ENCODE assay signal across 8 mouse cellular contexts in the genomic region with DNA sequence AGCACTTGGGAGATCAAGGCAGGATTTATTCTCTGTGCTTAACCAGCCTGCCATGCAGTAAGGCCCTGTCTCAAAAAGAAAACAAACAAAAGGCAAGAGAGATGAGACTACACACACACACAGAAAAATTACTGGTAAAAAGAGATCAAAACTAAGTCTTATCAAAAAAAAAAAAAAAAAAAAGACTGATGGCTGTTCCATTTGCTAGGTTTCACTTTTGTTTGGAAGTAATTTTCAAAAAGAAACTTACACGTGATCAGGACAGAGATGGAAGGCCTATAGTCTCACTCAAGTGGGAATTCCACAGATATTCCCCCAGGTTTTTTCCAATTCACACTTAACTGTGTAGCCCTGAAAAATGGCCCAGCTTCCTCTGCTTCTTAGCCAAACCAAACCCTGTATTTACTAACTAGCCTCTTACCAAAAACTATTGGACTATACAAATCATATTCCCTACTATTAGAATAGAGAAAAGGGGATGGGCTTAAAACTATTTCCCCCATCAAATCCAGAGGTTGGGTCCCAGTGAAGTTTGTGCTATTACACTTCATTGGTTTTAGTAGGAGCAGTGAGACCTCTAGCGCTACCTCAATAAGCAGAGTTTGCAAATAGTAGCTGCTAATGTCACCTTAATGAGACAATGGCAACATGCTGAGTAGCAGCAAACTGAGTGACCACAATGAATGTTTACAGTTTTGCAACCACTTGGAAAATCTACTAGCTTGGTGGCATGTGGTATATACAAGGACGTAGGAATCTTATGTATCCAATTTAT. TPM values are rescaled to one million over a fixed set of nuclear protein-coding genes. Genes with fewer than 3 reads are reported as not detected.
DNase-seq lines count a peak whose midpoint lies in the region; ATAC-seq and TF ChIP-seq lines count a peak whose summit lies in the region.

No protein-coding gene starts in this region.

- H3K4me1 ChIP-seq in liver, adult 2 months (ENCODE audit: control insufficient read depth, insufficient read depth, low read length), result peaks cover 14% of the 10 kb centered on the region
- peaks cover 14% of the 10 kb centered on the region for H3K4me1 ChIP-seq in embryonic facial prominence, embryonic 12.5 days
- peaks cover 25% of the 10 kb centered on the region for H3K4me1 ChIP-seq in midbrain, embryonic 16.5 days (ENCODE audit: control insufficient read depth, insufficient read depth, low read length)

- H3K27ac ChIP-seq in liver, adult 2 months (replicated peaks; ENCODE audit: insufficient read depth, low read depth, low read length), result no peak overlapping the region
- H3K27ac ChIP-seq in embryonic facial prominence, embryonic 12.5 days, result no peak overlapping the region
- peak overlapping the region; percentile 96 for H3K27ac ChIP-seq in midbrain, embryonic 16.5 days (ENCODE audit: low read length)

- TF ChIP-seq POLR2A in liver, adult 2 months (IDR thresholded peaks at IDR 0.05; ENCODE audit: extremely low read depth, insufficient read depth, low read length), result no peak

- H3K36me3 ChIP-seq in liver, adult 2 months (ENCODE audit: control insufficient read depth, insufficient read depth, low read length), result no peaks in the 10 kb centered on the region
- H3K36me3 ChIP-seq in embryonic facial prominence, embryonic 12.5 days, result no peaks in the 10 kb centered on the region
- no peaks in the 10 kb centered on the region for H3K36me3 ChIP-seq in midbrain, embryonic 16.5 days (ENCODE audit: control insufficient read depth, insufficient read depth, low read length)

- DNase-seq in liver, adult 2 months (ENCODE audit: extremely low read depth, low read depth, low spot score), result peak; percentile 67
- no peak for DNase-seq in liver
- peak; percentile 50 for DNase-seq in induced T-regulatory cell, adult 2 months (ENCODE audit: low read depth)
- no peak for DNase-seq in frontal cortex, postnatal 25 days (ENCODE audit: low spot score in 2 of 2)
- DNase-seq in left cerebral cortex, adult 18-20 months (ENCODE audit: low spot score in 2 of 2), result no peak
- no peak for DNase-seq in urinary bladder, postnatal 10 days (ENCODE audit: low spot score)

- H3K9me3 ChIP-seq in embryonic facial prominence, embryonic 12.5 days, result no peaks in the 10 kb centered on the region
- no peaks in the 10 kb centered on the region for H3K9me3 ChIP-seq in midbrain, embryonic 16.5 days (replicated peaks; ENCODE audit: control insufficient read depth, low read length, poor library complexity, severe bottlenecking)

- ATAC-seq in embryonic facial prominence, embryonic 12.5 days (ENCODE audit: insufficient number of reproducible peaks, insufficient read depth, low FRiP score, low TSS enrichment), result no peak
- no peak for ATAC-seq in midbrain, embryonic 16.5 days

- H3K4me3 ChIP-seq in liver, adult 2 months (ENCODE audit: insufficient read depth, low read depth, low read length), result peak overlapping the region; percentile 23; the same call in 1 of the 2 replicates
- H3K4me3 ChIP-seq in embryonic facial prominence, embryonic 12.5 days, result peak overlapping the region; percentile 95
- H3K4me3 ChIP-seq in midbrain, embryonic 16.5 days (ENCODE audit: low read depth, low read length), result peak overlapping the region; percentile 85

- H3K4me2 ChIP-seq in embryonic facial prominence, embryonic 12.5 days (replicated peaks), result peak overlapping the region; percentile 63
- H3K4me2 ChIP-seq in midbrain, embryonic 16.5 days (ENCODE audit: low read length), result peak overlapping the region; percentile 71

- WGBS in liver, adult 2 months, result 6% methylated on average over 3 of the region's 3 CpGs
- WGBS in embryonic facial prominence, embryonic 12.5 days, result 20% methylated on average over 3 of the region's 3 CpGs
- WGBS in midbrain, embryonic 16.5 days, result 9% methylated on average over 3 of the region's 3 CpGs

- H3K9ac ChIP-seq in liver, adult 2 months (ENCODE audit: low read depth, low read length), result no peak overlapping the region
- H3K9ac ChIP-seq in embryonic facial prominence, embryonic 12.5 days, result peak overlapping the region; percentile 96; the same call in 1 of the 2 replicates
- peak overlapping the region; percentile 94 for H3K9ac ChIP-seq in midbrain, embryonic 16.5 days (ENCODE audit: low read depth, low read length)

- TF ChIP-seq CTCF in liver, adult 2 months (IDR thresholded peaks at IDR 0.05; ENCODE audit: low read depth, low read length), result no peak

- H3K27me3 ChIP-seq in liver, adult 2 months (ENCODE audit: control insufficient read depth, insufficient read depth, low read length), result no peaks in the 10 kb centered on the region
- H3K27me3 ChIP-seq in embryonic facial prominence, embryonic 12.5 days, result no peaks in the 10 kb centered on the region
- no peaks in the 10 kb centered on the region for H3K27me3 ChIP-seq in midbrain, embryonic 16.5 days (ENCODE audit: control insufficient read depth, insufficient read depth, low read depth, low read length)

- peaks cover 16% of the 10 kb centered on the region; the same call in 1 of the 2 replicates for H3K79me2 ChIP-seq in liver, adult 2 months (ENCODE audit: control insufficient read depth, insufficient read depth, low read length)

RNA-seq across cellular contexts. Expression of a gene that starts 1.3 kb away (rescaled TPM):
- total RNA-seq in liver, adult 2 months (2014; rRNA removed), result 24.7 and 24.9 TPM in 2 replicates
- 5.1 and 5.7 TPM in 2 replicates for polyA plus RNA-seq in liver, adult 2 months (2012; rRNA removed)
- 69.0 and 71.7 TPM in 2 replicates for polyA plus RNA-seq in embryonic facial prominence, embryonic 12.5 days (2016; fragmentation: Nextera tagmentation; extraction: Ambion mirVana)
- 77.6 and 84.2 TPM in 2 replicates for polyA plus RNA-seq in midbrain, embryonic 16.5 days (2015; fragmentation: Nextera tagmentation; extraction: Ambion mirVana)
- 10 to 100 TPM; 71.2 to 75.3 TPM for total RNA-seq in left cerebral cortex, adult 18-20 months (2021)

Comparison
In these comparisons a context has a peak if more than half of its experiments do, and no peak if none do; other contexts are left out.
1. DNase-seq: peak in liver, adult 2 months (single experiment) and induced T-regulatory cell, adult 2 months (single experiment); none in liver (single experiment), frontal cortex, postnatal 25 days (0 of 2), left cerebral cortex, adult 18-20 months (0 of 2) and urinary bladder, postnatal 10 days (single experiment).
2. H3K4me3 ChIP-seq: peak in every context shown above with its lines; median percentile 95 in embryonic facial prominence, embryonic 12.5 days; 85 in midbrain, embryonic 16.5 days; 23 in liver, adult 2 months.
3. RNA of a gene that starts 1.3 kb away (polyA plus RNA-seq): 77.6 to 84.2 TPM in midbrain, embryonic 16.5 days and 69.0 to 71.7 TPM in embryonic facial prominence, embryonic 12.5 days; 5.1 to 5.7 TPM in liver, adult 2 months; every median in the first group is over 10 times any median in the second.